Mouse (Mus musculus): ENCODE results near the gene Rnaseh2a. TPM values are rescaled to one million over a fixed set of nuclear protein-coding genes. Genes with fewer than 3 reads are reported as not detected.

Gene Rnaseh2a
- polyA plus RNA-seq, 1 experiment from 2014 or later: 113 TPM

- H3K36me3 ChIP-seq: no peaks in the 10 kb centered on the region
- no peak overlapping the region for H3K4me3 ChIP-seq (replicated peaks)
- no peak for ATAC-seq (ENCODE audit: insufficient read depth, low FRiP score, low read depth)
- H3K4me2 ChIP-seq: peak overlapping the region; percentile 23; the same call in 1 of the 2 replicates
- H3K9me3 ChIP-seq: no peaks in the 10 kb centered on the region
- no peak overlapping the region for H3K9ac ChIP-seq
- WGBS: 73% methylated on average over 15 of the region's 15 CpGs
- peaks cover 75% of the 10 kb centered on the region for H3K4me1 ChIP-seq
- H3K27me3 ChIP-seq (replicated peaks): no peaks in the 10 kb centered on the region
- H3K27ac ChIP-seq: peak overlapping the region; percentile 95
Observed at GRCm38 (mm10) chr8:84981644-84982498, 12.3 kb upstream of the Rnaseh2a start.

GRCm38 (mm10) chr8:84980622-84981358 is 11.2 kb upstream of the Rnaseh2a start:
- peak overlapping the region; percentile 95 for H3K27ac ChIP-seq
- peak overlapping the region; percentile 99 for H3K4me2 ChIP-seq
- H3K9ac ChIP-seq: no peak overlapping the region; the same call in 1 of the 2 replicates
- no peaks in the 10 kb centered on the region for H3K27me3 ChIP-seq (replicated peaks)
- WGBS: 31% methylated on average over 11 of the region's 11 CpGs
- no peaks in the 10 kb centered on the region for H3K9me3 ChIP-seq
- ATAC-seq (ENCODE audit: insufficient read depth, low FRiP score, low read depth): no peak
- H3K36me3 ChIP-seq: no peaks in the 10 kb centered on the region
- peaks cover 76% of the 10 kb centered on the region for H3K4me1 ChIP-seq
- H3K4me3 ChIP-seq (replicated peaks): 0 out of 2 replicates have a peak overlapping the region, but pooled peaks have one; percentile 67

- peaks cover 69% of the 10 kb centered on the region for H3K4me1 ChIP-seq
- 5% methylated on average over 42 of the region's 42 CpGs for WGBS
Observed at GRCm38 (mm10) chr8:84979599-84980421, 10.2 kb upstream of the Rnaseh2a start.

GRCm38 (mm10) chr8:84978248-84978940 is 8.8 kb upstream of the Rnaseh2a start, which contains the start of gene Junb:
Gene Junb, minus strand, starts transcription at chr8:84978718.
- peak within 1 kb of the TSS; percentile 67 for H3K4me3 ChIP-seq (replicated peaks)
- peak; percentile 50 for ATAC-seq (ENCODE audit: insufficient read depth, low FRiP score, low read depth)
- H3K4me1 ChIP-seq: peaks cover 67% of the 10 kb centered on the region

More at GRCm38 (mm10) chr8:84979599-84980421, 10.2 kb upstream of the Rnaseh2a start:
- Histone ChIP-seq H3K27ac (peak overlapping the region; percentile 95), H3K36me3 (no peaks in the 10 kb centered on the region), H3K4me3 (replicated peaks) (peak overlapping the region; percentile 67), H3K9me3 (no peaks in the 10 kb centered on the region), H3K27me3 (replicated peaks) (no peaks in the 10 kb centered on the region), H3K4me2 (peak overlapping the region; percentile 99), H3K9ac (peak overlapping the region; percentile 22; the same call in 1 of the 2 replicates)
- peak; percentile 43 for ATAC-seq (ENCODE audit: insufficient read depth, low FRiP score, low read depth)

GRCm38 (mm10) chr8:84977435-84978247 is 8.1 kb upstream of the Rnaseh2a start:
- Histone ChIP-seq H3K4me1 (peaks cover 66% of the 10 kb centered on the region), H3K27me3 (replicated peaks) (no peaks in the 10 kb centered on the region), H3K36me3 (no peaks in the 10 kb centered on the region), H3K4me2 (peak overlapping the region; percentile 99), H3K27ac (peak overlapping the region; percentile 95), H3K9me3 (no peaks in the 10 kb centered on the region), H3K9ac (peak overlapping the region; percentile 82), H3K4me3 (replicated peaks) (peak overlapping the region; percentile 67)
- ATAC-seq (ENCODE audit: insufficient read depth, low FRiP score, low read depth): no peak
- WGBS: under 1% methylated on average over 70 of the region's 70 CpGs

More at GRCm38 (mm10) chr8:84978248-84978940, 8.8 kb upstream of the Rnaseh2a start, which contains the start of gene Junb:
- peak within 1 kb of the TSS; percentile 95 for H3K27ac ChIP-seq
- WGBS: under 1% methylated on average over 63 of the region's 63 CpGs
- H3K9me3 ChIP-seq: no peaks in the 10 kb centered on the region
- peak within 1 kb of the TSS; percentile 82 for H3K9ac ChIP-seq
- no peaks in the 10 kb centered on the region for H3K36me3 ChIP-seq
- peak within 1 kb of the TSS; percentile 99 for H3K4me2 ChIP-seq
- H3K27me3 ChIP-seq (replicated peaks): no peaks in the 10 kb centered on the region

GRCm38 (mm10) chr8:84976763-84977434 is 7.3 kb upstream of the Rnaseh2a start:
- 2% methylated on average over 25 of the region's 25 CpGs for WGBS
- H3K27ac ChIP-seq: peak overlapping the region; percentile 95
- peak overlapping the region; percentile 67 for H3K4me3 ChIP-seq (replicated peaks)
- no peaks in the 10 kb centered on the region for H3K9me3 ChIP-seq
- H3K36me3 ChIP-seq: peaks cover 2% of the 10 kb centered on the region; the same call in 1 of the 2 replicates
- no peaks in the 10 kb centered on the region for H3K27me3 ChIP-seq (replicated peaks)
- H3K9ac ChIP-seq: peak overlapping the region; percentile 82
- peaks cover 59% of the 10 kb centered on the region for H3K4me1 ChIP-seq
- H3K4me2 ChIP-seq: peak overlapping the region; percentile 99
- no peak for ATAC-seq (ENCODE audit: insufficient read depth, low FRiP score, low read depth)

GRCm38 (mm10) chr8:84976031-84976762 is 6.6 kb upstream of the Rnaseh2a start:
- peak; percentile 75 for ATAC-seq (ENCODE audit: insufficient read depth, low FRiP score, low read depth)
- H3K4me3 ChIP-seq (replicated peaks): peak overlapping the region; percentile 67
- peaks cover 8% of the 10 kb centered on the region for H3K36me3 ChIP-seq
- H3K27ac ChIP-seq: peak overlapping the region; percentile 95
- peak overlapping the region; percentile 99 for H3K4me2 ChIP-seq
- no peaks in the 10 kb centered on the region for H3K27me3 ChIP-seq (replicated peaks)
- peak overlapping the region; percentile 82; the same call in 1 of the 2 replicates for H3K9ac ChIP-seq
- no peaks in the 10 kb centered on the region for H3K9me3 ChIP-seq
- peaks cover 51% of the 10 kb centered on the region for H3K4me1 ChIP-seq
- WGBS: under 1% methylated on average over 59 of the region's 61 CpGs

DNA sequence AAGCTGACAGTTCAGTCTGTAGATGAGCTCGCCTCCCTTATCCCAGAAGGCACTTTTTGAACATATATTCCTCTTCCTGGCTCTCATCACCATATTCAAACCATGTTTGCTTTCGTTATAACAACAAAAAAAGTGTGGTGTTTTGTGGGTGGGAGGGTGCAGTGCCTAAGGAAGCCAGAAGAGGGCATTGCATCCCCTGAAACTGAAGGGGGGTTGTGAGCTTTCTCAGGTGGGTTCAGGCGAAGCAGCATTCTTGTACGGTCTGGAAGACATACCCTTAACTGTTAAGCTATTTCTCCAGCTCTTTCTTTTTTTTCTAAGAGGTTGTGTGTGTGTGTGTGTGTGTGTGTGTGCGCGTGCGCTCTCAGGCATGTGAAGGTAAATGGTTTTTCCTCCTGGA is 5.9 kb upstream of the Rnaseh2a start:
- H3K4me1 ChIP-seq: peaks cover 51% of the 10 kb centered on the region
- WGBS: 39% methylated on average over 7 of the region's 7 CpGs

DNA sequence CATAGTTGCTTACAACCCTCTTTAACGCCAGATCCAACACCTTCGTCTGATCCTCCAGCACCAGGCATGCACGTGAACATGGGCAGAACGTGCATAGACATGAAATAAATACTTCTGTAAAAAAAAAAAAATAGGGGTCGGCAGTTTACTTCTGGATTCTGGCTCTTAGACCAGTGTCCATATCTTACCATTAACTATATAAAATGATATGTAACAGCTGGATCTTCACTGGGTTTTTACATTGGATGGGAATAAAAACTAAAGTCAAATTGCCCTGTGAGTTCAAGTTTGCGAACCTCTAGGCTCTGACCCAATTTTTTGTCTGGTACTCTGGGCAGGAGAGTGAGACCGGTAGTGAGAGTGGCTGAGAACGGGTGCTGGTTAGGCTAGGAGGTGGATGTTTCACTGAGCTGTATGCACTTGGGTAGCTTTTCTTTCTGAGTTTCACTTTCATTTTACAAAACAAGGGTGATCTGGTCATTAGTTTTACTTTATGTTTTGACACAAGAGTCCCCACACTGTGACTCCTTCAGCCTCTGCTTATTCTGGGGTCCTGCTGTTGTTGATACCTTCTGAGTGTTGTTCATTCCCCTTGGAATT is 5.1 kb upstream of the Rnaseh2a start:
- H3K4me1 ChIP-seq: peaks cover 45% of the 10 kb centered on the region
- H3K27me3 ChIP-seq (replicated peaks): no peaks in the 10 kb centered on the region
- H3K9ac ChIP-seq: no peak overlapping the region
- H3K4me2 ChIP-seq: no peak overlapping the region
- H3K9me3 ChIP-seq: no peaks in the 10 kb centered on the region
- WGBS: 74% methylated on average over 8 of the region's 8 CpGs
- H3K36me3 ChIP-seq: peaks cover 11% of the 10 kb centered on the region
- H3K4me3 ChIP-seq (replicated peaks): no peak overlapping the region
- peak overlapping the region; percentile 27 for H3K27ac ChIP-seq
- no peak for ATAC-seq (ENCODE audit: insufficient read depth, low FRiP score, low read depth)

More for the DNA sequence above, 5.9 kb upstream of the Rnaseh2a start:
- Histone ChIP-seq H3K4me2 (peak overlapping the region; percentile 99), H3K36me3 (peaks cover 11% of the 10 kb centered on the region), H3K4me3 (replicated peaks) (peak overlapping the region; percentile 67; the same call in 1 of the 2 replicates), H3K9me3 (no peaks in the 10 kb centered on the region), H3K9ac (no peak overlapping the region), H3K27me3 (replicated peaks) (no peaks in the 10 kb centered on the region), H3K27ac (peak overlapping the region; percentile 95)
- ATAC-seq (ENCODE audit: insufficient read depth, low FRiP score, low read depth): no peak

Measured in stomach, embryonic 15.5 days (tissue).